Mouse (Mus musculus) forebrain, embryonic 12.5 days (tissue): ENCODE measurements around the gene Polr2c. TPM values are rescaled to one million over a fixed set of nuclear protein-coding genes. Genes with fewer than 3 reads are reported as not detected.

ENCODE experiments used
- ATAC-seq: fragments of 200-750 bp; cut with Nextera tagmentation; 2 replicates; pipeline ENCODE4 v1.8.0; 2017; ENCODE audit warnings: moderate TSS enrichment; ENCODE audit not compliant: low FRiP score
- H3K27ac ChIP-seq: fragments of 300-500 bp; sonication (generic); 2 replicates; pipeline ENCODE4 v1.5.1; 2016; ENCODE audit warnings: mild to moderate bottlenecking
- H3K27me3 ChIP-seq: fragments of 300-500 bp; sonication (generic); 2 replicates; pipeline ENCODE4 v1.6.1; 2016; ENCODE audit warnings: mild to moderate bottlenecking
- H3K36me3 ChIP-seq: fragments of 300-500 bp; sonication (generic); replicated peaks from 2 replicates; pipeline ENCODE4 v1.6.1; 2016; ENCODE audit warnings: mild to moderate bottlenecking
- H3K4me1 ChIP-seq: fragments of 300-500 bp; sonication (generic); 2 replicates; pipeline ENCODE4 v1.6.1; 2016
- H3K4me2 ChIP-seq: fragments of 300-500 bp; sonication (generic); 2 replicates; pipeline ENCODE4 v1.6.1; 2016; ENCODE audit warnings: mild to moderate bottlenecking, moderate library complexity
- H3K4me3 ChIP-seq: fragments of 300-500 bp; sonication (generic); replicated peaks from 2 replicates; pipeline ENCODE4 v1.5.1; 2016; ENCODE audit warnings: mild to moderate bottlenecking
- H3K9ac ChIP-seq: fragments of 300-500 bp; sonication (generic); 2 replicates; pipeline ENCODE4 v1.6.1; 2016; ENCODE audit warnings: mild to moderate bottlenecking
- H3K9me3 ChIP-seq: fragments of 300-500 bp; sonication (generic); 2 replicates; pipeline ENCODE4 v1.6.1; 2016
- WGBS: fragments of 180-500 bp; shearing (Covaris S2); methylation state at CpG from one replicate; pipeline ENCODE4 v1.1.7; 2016; 5-methylcytosine and 5-hydroxymethylcytosine counted together
- polyA plus RNA-seq: library from polyadenylated mRNA; unstranded; fragments of >200 nt; fragmentation: Nextera tagmentation; extraction: Ambion mirVana; gene quantifications from 2 replicates; pipeline ENCODE4 v1.2.1, GENCODE M21; 2016

Gene Polr2c
- polyA plus RNA-seq, 1 experiment from 2014 or later, result 144 TPM

- 0 out of 2 replicates have a peak within 1 kb of the TSS, but pooled peaks have one; percentile 46 for H3K27ac ChIP-seq
- no peaks in the 10 kb centered on the region for H3K9me3 ChIP-seq
- H3K4me2 ChIP-seq, result peak within 1 kb of the TSS; percentile 82
- H3K9ac ChIP-seq, result peak within 1 kb of the TSS; percentile 77
- H3K36me3 ChIP-seq, result no peaks in the 10 kb centered on the region
- peak within 1 kb of the TSS; percentile 69 for H3K4me3 ChIP-seq
- ATAC-seq, result peak; percentile 45
- 3% methylated on average over 38 of the region's 51 CpGs for WGBS
- peaks cover 46% of the 10 kb centered on the region for H3K4me1 ChIP-seq
- H3K27me3 ChIP-seq, result peaks cover 33% of the 10 kb centered on the region
Observed at GRCm38 (mm10) chr8:94917851-94918495, 60.7 kb downstream of the Polr2c start, which contains the start of gene Ccdc102a. Ccdc102a (minus strand) TSS chr8:94918098.

- Histone ChIP-seq H3K27ac (no peak overlapping the region), H3K4me1 (peaks cover 36% of the 10 kb centered on the region), H3K9ac (no peak overlapping the region), H3K27me3 (peaks cover 20% of the 10 kb centered on the region), H3K4me3 (no peak overlapping the region), H3K9me3 (no peaks in the 10 kb centered on the region), H3K36me3 (no peaks in the 10 kb centered on the region), H3K4me2 (no peak overlapping the region)
- ATAC-seq, result no peak
Observed at GRCm38 (mm10) chr8:94919256-94919655, 62.0 kb downstream of the Polr2c start.

- Histone ChIP-seq H3K4me2 (no peak overlapping the region), H3K9ac (no peak overlapping the region), H3K9me3 (no peaks in the 10 kb centered on the region), H3K27me3 (0 out of 2 replicates have a peak, but pooled peaks cover 6% of the 10 kb centered on the region), H3K4me1 (peaks cover 19% of the 10 kb centered on the region), H3K36me3 (no peaks in the 10 kb centered on the region), H3K4me3 (no peak overlapping the region), H3K27ac (no peak overlapping the region)
- ATAC-seq, result no peak
- WGBS, result 63% methylated on average over 6 of the region's 6 CpGs
Observed at GRCm38 (mm10) chr8:94922176-94922575, 64.9 kb downstream of the Polr2c start.

- Histone ChIP-seq H3K27ac (no peak overlapping the region), H3K9ac (no peak overlapping the region), H3K4me3 (no peak overlapping the region)
Observed at GRCm38 (mm10) chr8:94922602-94923001, 65.4 kb downstream of the Polr2c start.

More at GRCm38 (mm10) chr8:94922602-94923001, 65.4 kb downstream of the Polr2c start:
- ATAC-seq, result no peak
- Histone ChIP-seq H3K36me3 (no peaks in the 10 kb centered on the region), H3K27me3 (0 out of 2 replicates have a peak, but pooled peaks cover 5% of the 10 kb centered on the region), H3K4me2 (no peak overlapping the region), H3K9me3 (no peaks in the 10 kb centered on the region), H3K4me1 (peaks cover 14% of the 10 kb centered on the region)
- WGBS, result 31% methylated on average over 8 of the region's 8 CpGs

Other genes with a start within 250 kb of the Polr2c start
- 242 and 248 TPM in 2 replicates for gene Arl2bp, start 190.8 kb upstream of the Polr2c start, polyA plus RNA-seq
- gene Pllp, start 161.2 kb upstream of the Polr2c start, polyA plus RNA-seq, result 0.52 and 0.92 TPM in 2 replicates
- not detected in 2 replicates for gene Ccl22, start 111.9 kb upstream of the Polr2c start, polyA plus RNA-seq
- gene Cx3cl1, start 85.4 kb upstream of the Polr2c start, polyA plus RNA-seq, result 8.3 and 9.4 TPM in 2 replicates
- gene Ccl17, start 47.0 kb upstream of the Polr2c start, polyA plus RNA-seq, result 0.56 TPM in 1 of 2 replicates, not detected in the other
- 47.8 and 52.3 TPM in 2 replicates for gene Coq9, start 19.1 kb upstream of the Polr2c start, polyA plus RNA-seq
- 170 and 179 TPM in 2 replicates for gene Ciapin1, start 19.1 kb upstream of the Polr2c start, polyA plus RNA-seq
- 22.0 and 25.1 TPM in 2 replicates for gene Dok4, start 18.9 kb downstream of the Polr2c start, polyA plus RNA-seq
- 11.8 and 15.9 TPM in 2 replicates for gene Ccdc102a, start 60.6 kb downstream of the Polr2c start, polyA plus RNA-seq
- gene Adgrg5, start 66.2 kb downstream of the Polr2c start, polyA plus RNA-seq, result not detected in 2 replicates
- gene Adgrg1, start 117.3 kb downstream of the Polr2c start, polyA plus RNA-seq, result 180 and 222 TPM in 2 replicates
- gene Adgrg3, start 160.2 kb downstream of the Polr2c start, polyA plus RNA-seq, result 1.7 and 2.4 TPM in 2 replicates
- gene Drc7, start 197.7 kb downstream of the Polr2c start, polyA plus RNA-seq, result 0.26 and 0.38 TPM in 2 replicates
- 35.6 and 42.0 TPM in 2 replicates for gene Katnb1, start 223.7 kb downstream of the Polr2c start, polyA plus RNA-seq